Mouse (Mus musculus) erythroblast, embryonic 14.5 days (primary cell): ENCODE measurements around the gene F3.

ENCODE experiments used
- GATA1 ChIP-seq: IDR thresholded peaks from 2 replicates; pipeline ENCODE4 v1.6.1; 2012; ENCODE audit warnings: low read length, inconsistent platforms, mixed read lengths
- TAL1 ChIP-seq: IDR thresholded peaks from 3 replicates; pipeline ENCODE4 v1.6.1; 2012; ENCODE audit warnings: low read length, inconsistent platforms, mixed read lengths

- TF ChIP-seq TAL1 (no peak), GATA1 (no peak)
These were observed 17.2 kb upstream of the F3 start for GRCm38 (mm10) chr3:121706087-121706486.
